Mouse (Mus musculus) heart, adult 2 months (tissue): Measurements from ENCODE around the gene Acacb.

ENCODE experiments used
- CTCF ChIP-seq: fragments of 200-600 bp; IDR thresholded peaks from 2 replicates; pipeline ENCODE4 v1.8.1; 2022; ENCODE audit warnings: antibody characterized with exemption, mild to moderate bottlenecking, moderate library complexity
- EP300 ChIP-seq: fragments of 200-500 bp; IDR thresholded peaks from 2 replicates; pipeline ENCODE4 v1.6.1; 2011; ENCODE audit warnings: low read depth, low read length, control low read depth; ENCODE audit not compliant: insufficient read depth
- POLR2A ChIP-seq: fragments of 200-500 bp; IDR thresholded peaks from 2 replicates; pipeline ENCODE4 v1.6.1; 2011; ENCODE audit warnings: mild to moderate bottlenecking, low read depth, low read length, control low read depth; ENCODE audit not compliant: insufficient read depth

DNA sequence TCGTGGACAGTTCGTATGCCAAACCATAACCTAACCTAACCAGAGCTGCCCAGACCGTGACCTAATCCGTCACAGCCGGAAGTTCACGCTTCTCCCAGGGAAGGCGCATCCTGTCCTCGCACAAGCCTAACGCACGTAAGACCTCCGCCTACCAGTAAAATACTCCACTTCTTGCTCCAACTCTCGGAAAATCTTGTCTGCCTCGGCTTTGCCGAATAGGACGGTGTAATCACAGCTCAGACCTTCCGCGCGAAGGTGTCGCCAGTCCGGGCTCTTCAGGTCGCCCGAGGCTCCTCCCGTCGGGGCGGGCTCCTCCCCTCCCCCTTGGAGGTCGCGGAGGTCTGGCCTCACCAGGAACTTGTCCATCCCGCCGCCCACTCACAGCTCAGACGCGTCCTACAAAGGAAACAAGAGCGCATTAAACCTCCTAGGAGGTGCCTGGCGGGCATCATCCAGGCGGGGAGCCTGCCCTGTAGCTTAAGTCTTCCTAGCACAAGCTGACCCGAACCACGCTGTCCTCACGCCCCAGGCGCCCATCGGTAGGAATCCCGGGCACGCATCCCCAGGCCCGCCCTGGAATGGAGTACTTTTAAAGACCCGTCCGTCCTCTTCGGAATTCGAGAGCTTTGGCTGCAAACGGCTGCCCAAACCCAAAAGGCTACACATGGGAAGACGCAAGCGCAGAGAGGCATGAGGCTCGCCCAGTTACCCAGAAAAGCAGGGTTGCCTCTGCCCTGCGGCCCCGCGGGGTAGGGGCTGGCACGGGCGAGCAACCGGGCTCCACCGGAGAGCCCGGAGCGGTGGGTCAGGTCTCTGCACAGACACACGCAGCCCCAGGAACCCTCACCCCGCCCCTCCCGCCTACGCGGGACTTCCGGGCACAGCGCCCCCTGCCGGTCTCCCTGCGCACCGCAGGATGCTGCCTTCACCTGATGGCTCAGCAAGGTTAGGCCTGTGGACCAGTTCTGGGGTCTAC lies 18.7 kb upstream of the Acacb start, which contains the start of gene Alkbh2:
- TF ChIP-seq POLR2A = peak; percentile 59
- TF ChIP-seq CTCF = no peak
- TF ChIP-seq EP300 = 0 out of 2 replicates have a peak, but pooled peaks have one; percentile 22
